Mouse (Mus musculus): ENCODE results near the gene Runx2. TPM values are rescaled to one million over a fixed set of nuclear protein-coding genes. Genes with fewer than 3 reads are reported as not detected.

Gene Runx2
- polyA plus RNA-seq, 2 experiments = 16.5 to 27.5 TPM

DNA sequence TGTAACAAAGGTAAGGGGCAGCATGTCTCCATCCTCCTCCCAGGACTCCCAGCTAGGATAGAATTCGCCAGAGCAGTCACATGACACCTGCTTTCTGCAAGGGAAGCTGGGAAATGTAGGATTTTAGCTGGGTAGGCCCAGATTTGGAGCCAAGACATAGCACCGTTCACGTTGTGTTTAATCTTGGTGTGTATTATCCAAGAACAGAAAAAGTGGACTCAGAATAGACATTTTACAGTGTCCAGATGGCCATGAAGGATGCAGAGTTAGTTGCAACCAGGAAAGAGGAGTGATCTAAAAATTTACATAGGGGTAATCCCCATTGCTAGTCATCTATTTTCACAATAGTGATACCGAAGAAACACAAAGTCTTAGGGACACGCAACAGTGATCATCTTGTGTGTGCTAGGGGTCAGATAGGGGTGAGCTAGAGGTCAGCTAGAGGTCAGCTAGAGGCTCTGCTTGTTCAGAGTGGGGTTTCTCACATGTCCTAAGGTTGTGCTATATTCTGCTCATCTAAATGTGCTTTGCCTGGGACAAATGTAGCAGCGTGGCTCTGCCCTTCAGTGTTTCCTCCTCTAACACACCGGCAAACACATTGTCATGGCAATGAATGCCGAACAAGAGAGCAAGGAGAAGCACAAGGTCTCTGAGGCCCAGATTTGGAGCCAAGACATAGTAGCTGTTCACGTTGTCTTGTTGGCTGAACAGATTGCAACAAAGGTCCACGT, 326.9 kb downstream of the Runx2 start:
- H3K4me1 ChIP-seq (ENCODE audit: control insufficient read depth, insufficient read depth, low read length) = no peaks in the 10 kb centered on the region
- H3K36me3 ChIP-seq (ENCODE audit: control insufficient read depth, insufficient read depth, low read length) = no peaks in the 10 kb centered on the region
- H3K27ac ChIP-seq (replicated peaks; ENCODE audit: low read depth, low read length) = no peak overlapping the region
- no peak overlapping the region for H3K4me2 ChIP-seq (replicated peaks; ENCODE audit: low read depth, low read length, severe bottlenecking)
- WGBS = 85% methylated on average over 10 of the region's 10 CpGs
- no peak overlapping the region for H3K9ac ChIP-seq (ENCODE audit: low read depth, low read length, severe bottlenecking)
- DNase-seq (ENCODE audit: low spot score) (no peak), ATAC-seq (ENCODE audit: low FRiP score, low read depth) (no peak)
- TF ChIP-seq POLR2A (IDR thresholded peaks at IDR 0.05; ENCODE audit: borderline replicate concordance, extremely low read depth, insufficient read depth, insufficient read length) = no peak
- H3K4me3 ChIP-seq (replicated peaks; ENCODE audit: low read length) = no peak overlapping the region
- no peaks in the 10 kb centered on the region for H3K9me3 ChIP-seq (ENCODE audit: control insufficient read depth, low read length)
- no peaks in the 10 kb centered on the region for H3K27me3 ChIP-seq (ENCODE audit: control insufficient read depth, insufficient read depth, low read length)

DNA sequence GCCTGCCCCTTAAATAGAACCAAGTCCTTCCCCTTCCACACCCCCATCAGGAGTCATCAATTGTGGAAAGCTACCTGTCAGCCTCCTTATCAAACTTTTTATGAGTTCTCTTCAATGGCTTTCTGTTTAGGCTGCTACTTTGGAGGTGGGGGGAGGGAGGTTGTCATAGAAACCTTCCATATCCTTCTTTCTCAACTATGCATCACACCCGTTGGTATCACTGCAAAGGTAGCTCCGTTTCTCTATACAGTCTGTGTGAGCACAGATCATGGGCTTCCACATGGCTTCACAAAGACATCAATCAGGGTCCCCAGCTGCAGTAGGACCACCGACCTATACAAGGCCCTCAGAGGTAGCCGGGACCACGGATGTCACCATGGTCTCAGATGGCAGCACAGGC, 329.3 kb downstream of the Runx2 start:
- Histone ChIP-seq H3K27ac (replicated peaks; ENCODE audit: low read depth, low read length) (no peak overlapping the region), H3K36me3 (ENCODE audit: control insufficient read depth, insufficient read depth, low read length) (no peaks in the 10 kb centered on the region), H3K4me3 (replicated peaks; ENCODE audit: low read length) (no peak overlapping the region), H3K4me2 (replicated peaks; ENCODE audit: low read depth, low read length, severe bottlenecking) (no peak overlapping the region), H3K4me1 (ENCODE audit: control insufficient read depth, insufficient read depth, low read length) (no peaks in the 10 kb centered on the region), H3K27me3 (ENCODE audit: control insufficient read depth, insufficient read depth, low read length) (no peaks in the 10 kb centered on the region), H3K9me3 (ENCODE audit: control insufficient read depth, low read length) (no peaks in the 10 kb centered on the region), H3K9ac (ENCODE audit: low read depth, low read length, severe bottlenecking) (no peak overlapping the region)
- 88% methylated on average over 5 of the region's 5 CpGs for WGBS
- TF ChIP-seq POLR2A (IDR thresholded peaks at IDR 0.05; ENCODE audit: borderline replicate concordance, extremely low read depth, insufficient read depth, insufficient read length) = no peak
- no peak for ATAC-seq (ENCODE audit: low FRiP score, low read depth)
- DNase-seq (ENCODE audit: low spot score) = no peak

DNA sequence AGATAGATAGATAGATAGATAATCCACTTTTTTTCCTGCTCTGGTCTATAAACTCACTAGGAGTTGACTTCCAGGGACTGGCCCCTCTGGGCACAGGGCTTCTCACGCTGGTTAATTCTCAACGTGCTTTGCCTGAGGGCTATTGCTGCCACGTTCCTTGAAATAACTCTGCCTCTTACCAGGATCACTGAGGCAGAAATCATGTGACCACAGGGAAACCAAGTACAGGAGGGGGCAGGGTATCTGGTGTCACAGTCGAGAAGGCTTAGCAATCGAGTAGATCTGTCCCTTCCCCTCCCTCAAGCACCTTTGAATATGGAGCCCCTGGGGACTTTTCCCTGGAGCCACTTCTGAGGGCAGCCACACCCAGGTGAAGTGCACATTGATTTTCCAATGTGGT, 334.7 kb downstream of the Runx2 start:
- Histone ChIP-seq H3K27ac (replicated peaks; ENCODE audit: low read depth, low read length) (no peak overlapping the region), H3K9me3 (ENCODE audit: control insufficient read depth, low read length) (no peaks in the 10 kb centered on the region), H3K9ac (ENCODE audit: low read depth, low read length, severe bottlenecking) (no peak overlapping the region), H3K4me1 (ENCODE audit: control insufficient read depth, insufficient read depth, low read length) (no peaks in the 10 kb centered on the region), H3K4me3 (replicated peaks; ENCODE audit: low read length) (no peak overlapping the region), H3K4me2 (replicated peaks; ENCODE audit: low read depth, low read length, severe bottlenecking) (no peak overlapping the region), H3K27me3 (ENCODE audit: control insufficient read depth, insufficient read depth, low read length) (no peaks in the 10 kb centered on the region), H3K36me3 (ENCODE audit: control insufficient read depth, insufficient read depth, low read length) (no peaks in the 10 kb centered on the region)
- DNase-seq (ENCODE audit: low spot score) (no peak), ATAC-seq (ENCODE audit: low FRiP score, low read depth) (no peak)
- 48% methylated on average over 5 of the region's 5 CpGs for WGBS
- no peak for TF ChIP-seq POLR2A (IDR thresholded peaks at IDR 0.05; ENCODE audit: borderline replicate concordance, extremely low read depth, insufficient read depth, insufficient read length)

GRCm38 (mm10) chr17:44479491-44479890, 335.1 kb downstream of the Runx2 start:
- Histone ChIP-seq H3K9me3 (ENCODE audit: control insufficient read depth, low read length) (no peaks in the 10 kb centered on the region), H3K4me3 (replicated peaks; ENCODE audit: low read length) (no peak overlapping the region), H3K9ac (ENCODE audit: low read depth, low read length, severe bottlenecking) (no peak overlapping the region), H3K36me3 (ENCODE audit: control insufficient read depth, insufficient read depth, low read length) (no peaks in the 10 kb centered on the region), H3K4me2 (replicated peaks; ENCODE audit: low read depth, low read length, severe bottlenecking) (no peak overlapping the region), H3K27ac (replicated peaks; ENCODE audit: low read depth, low read length) (no peak overlapping the region), H3K4me1 (ENCODE audit: control insufficient read depth, insufficient read depth, low read length) (no peaks in the 10 kb centered on the region), H3K27me3 (ENCODE audit: control insufficient read depth, insufficient read depth, low read length) (no peaks in the 10 kb centered on the region)
- ATAC-seq (ENCODE audit: low FRiP score, low read depth) (no peak), DNase-seq (ENCODE audit: low spot score) (no peak)
- TF ChIP-seq POLR2A (IDR thresholded peaks at IDR 0.05; ENCODE audit: borderline replicate concordance, extremely low read depth, insufficient read depth, insufficient read length) = no peak
- 74% methylated on average over 4 of the region's 4 CpGs for WGBS

GRCm38 (mm10) chr17:44475910-44476309, 338.7 kb downstream of the Runx2 start:
- Histone ChIP-seq H3K9me3 (ENCODE audit: control insufficient read depth, low read length) (no peaks in the 10 kb centered on the region), H3K27me3 (ENCODE audit: control insufficient read depth, insufficient read depth, low read length) (no peaks in the 10 kb centered on the region), H3K27ac (replicated peaks; ENCODE audit: low read depth, low read length) (no peak overlapping the region), H3K36me3 (ENCODE audit: control insufficient read depth, insufficient read depth, low read length) (no peaks in the 10 kb centered on the region), H3K4me2 (replicated peaks; ENCODE audit: low read depth, low read length, severe bottlenecking) (no peak overlapping the region), H3K4me1 (ENCODE audit: control insufficient read depth, insufficient read depth, low read length) (no peaks in the 10 kb centered on the region), H3K4me3 (replicated peaks; ENCODE audit: low read length) (no peak overlapping the region), H3K9ac (ENCODE audit: low read depth, low read length, severe bottlenecking) (no peak overlapping the region)
- no peak for TF ChIP-seq POLR2A (IDR thresholded peaks at IDR 0.05; ENCODE audit: borderline replicate concordance, extremely low read depth, insufficient read depth, insufficient read length)
- ATAC-seq (ENCODE audit: low FRiP score, low read depth) (no peak), DNase-seq (ENCODE audit: low spot score) (no peak)
- 93% methylated on average over 8 of the region's 8 CpGs for WGBS
